ENCODE assay signal across 8 mouse cellular contexts in genomic region chr6:141797837-141798236, GRCm38 (mm10). TPM values are rescaled to one million over a fixed set of nuclear protein-coding genes. Genes with fewer than 3 reads are reported as not detected.
DNase-seq lines count a peak whose midpoint lies in the region; ATAC-seq and TF ChIP-seq lines count a peak whose summit lies in the region.

No protein-coding gene starts in this region.

- intact Hi-C loops in heart, postnatal 25 days (cut with DNase I) = no loop called here

- no peak overlapping the region for H3K4me2 ChIP-seq in heart, embryonic 11.5 days
- no peak overlapping the region for H3K4me2 ChIP-seq in kidney, embryonic 16.5 days (replicated peaks; ENCODE audit: low read depth, low read length)
- H3K4me2 ChIP-seq in liver, postnatal 0 days (ENCODE audit: low read depth, low read length) = no peak overlapping the region

- no peaks in the 10 kb centered on the region for H3K27me3 ChIP-seq in heart, embryonic 11.5 days (ENCODE audit: control insufficient read depth, insufficient read depth, low read length)
- no peaks in the 10 kb centered on the region for H3K27me3 ChIP-seq in kidney, embryonic 16.5 days (ENCODE audit: insufficient read depth, low read length)
- H3K27me3 ChIP-seq in liver, postnatal 0 days (ENCODE audit: insufficient read depth, low read length) = no peaks in the 10 kb centered on the region

- no peak overlapping the region for H3K27ac ChIP-seq in heart, embryonic 11.5 days (ENCODE audit: low read depth, low read length)
- H3K27ac ChIP-seq in kidney, embryonic 16.5 days (ENCODE audit: low read length) = no peak overlapping the region
- no peak overlapping the region for H3K27ac ChIP-seq in liver, postnatal 0 days (ENCODE audit: low read depth)

- H3K4me1 ChIP-seq in heart, embryonic 11.5 days (ENCODE audit: control insufficient read depth, insufficient read depth, low read length) = no peaks in the 10 kb centered on the region
- no peaks in the 10 kb centered on the region for H3K4me1 ChIP-seq in kidney, embryonic 16.5 days (ENCODE audit: insufficient read depth, low read length)
- H3K4me1 ChIP-seq in liver, postnatal 0 days (ENCODE audit: insufficient read depth) = no peaks in the 10 kb centered on the region

- TF ChIP-seq EP300 in liver, postnatal 0 days (IDR thresholded peaks at IDR 0.05; ENCODE audit: low read depth) = no peak

- TF ChIP-seq CTCF in liver, postnatal 0 days (IDR thresholded peaks at IDR 0.05; ENCODE audit: low read depth) = peak; percentile 68

- H3K9me3 ChIP-seq in heart, embryonic 11.5 days (replicated peaks; ENCODE audit: control insufficient read depth, low read length) = no peaks in the 10 kb centered on the region
- H3K9me3 ChIP-seq in kidney, embryonic 16.5 days (ENCODE audit: low read length) = no peaks in the 10 kb centered on the region
- no peaks in the 10 kb centered on the region for H3K9me3 ChIP-seq in liver, postnatal 0 days (ENCODE audit: low read length)

- H3K36me3 ChIP-seq in heart, embryonic 11.5 days (ENCODE audit: control insufficient read depth, insufficient read depth, low read length) = no peaks in the 10 kb centered on the region
- no peaks in the 10 kb centered on the region for H3K36me3 ChIP-seq in kidney, embryonic 16.5 days (ENCODE audit: insufficient read depth, low read length)
- no peaks in the 10 kb centered on the region for H3K36me3 ChIP-seq in liver, postnatal 0 days (replicated peaks; ENCODE audit: insufficient read depth, low read length)

- 0 out of 2 replicates have a peak, but pooled peaks have one; percentile 46 for ATAC-seq in heart, embryonic 11.5 days (replicated peaks; ENCODE audit: insufficient number of reproducible peaks, low FRiP score, low TSS enrichment)
- ATAC-seq in kidney, embryonic 16.5 days (ENCODE audit: low FRiP score, low TSS enrichment) = peak; percentile 86; the same call in 1 of the 2 replicates
- ATAC-seq in liver, postnatal 0 days = peak; percentile 23; the same call in 1 of the 2 replicates

- DNase-seq in heart, postnatal 25 days (ENCODE audit: low spot score) = no peak
- peak; percentile 6 for DNase-seq in brain, embryonic 18.5 days (ENCODE audit: low read depth, low spot score)
- DNase-seq in frontal cortex, postnatal 36 days (ENCODE audit: low spot score in 2 of 2) = peak; percentile 5 to 29
- DNase-seq in liver, postnatal 0 days = peak; percentile 20
- peak; percentile 42 for DNase-seq in right cerebral cortex, adult 18-20 months
- DNase-seq in gastrocnemius, postnatal 4 days (ENCODE audit: low spot score in 2 of 2) = no peak

- H3K4me3 ChIP-seq in heart, embryonic 11.5 days (ENCODE audit: low read depth, low read length) = no peak overlapping the region
- H3K4me3 ChIP-seq in kidney, embryonic 16.5 days (ENCODE audit: low read length) = no peak overlapping the region
- no peak overlapping the region for H3K4me3 ChIP-seq in liver, postnatal 0 days (ENCODE audit: low read depth, low read length)

- no peak overlapping the region for H3K9ac ChIP-seq in heart, embryonic 11.5 days (ENCODE audit: low read depth, low read length)
- H3K9ac ChIP-seq in kidney, embryonic 16.5 days (replicated peaks; ENCODE audit: low read length) = no peak overlapping the region
- H3K9ac ChIP-seq in liver, postnatal 0 days (replicated peaks) = no peak overlapping the region

- 11% methylated on average over 1 of the region's 1 CpGs for WGBS in heart, embryonic 11.5 days (ENCODE audit: insufficient replicate concordance)
- WGBS in kidney, embryonic 16.5 days = 32% methylated on average over 1 of the region's 1 CpGs
- WGBS in liver, postnatal 0 days (ENCODE audit: insufficient replicate concordance) = 8% methylated on average over 1 of the region's 1 CpGs

RNA-seq across cellular contexts. Expression of gene Gm5724, which starts 24.2 kb away (rescaled TPM):
- polyA plus RNA-seq in heart, embryonic 11.5 days (2014; fragmentation: Nextera tagmentation; extraction: Ambion mirVana) = not detected in 2 replicates
- total RNA-seq in heart, postnatal 25 days (2021) = not detected
- not detected in 2 replicates for polyA plus RNA-seq in kidney, embryonic 16.5 days (2015; fragmentation: Nextera tagmentation; extraction: Ambion mirVana)
- not detected in 2 replicates for polyA plus RNA-seq in liver, postnatal 0 days (2015; fragmentation: Nextera tagmentation; extraction: Ambion mirVana)
- total RNA-seq in gastrocnemius, postnatal 4 days (2021) = not detected

RNA-seq across cellular contexts. Expression of gene Slco1a4, which starts 58.2 kb away (rescaled TPM):
- not detected in 2 replicates for polyA plus RNA-seq in heart, embryonic 11.5 days (2014; fragmentation: Nextera tagmentation; extraction: Ambion mirVana)
- total RNA-seq in heart, postnatal 25 days (2021) = under 1 TPM; 0.42 to 0.49 TPM
- polyA plus RNA-seq in kidney, embryonic 16.5 days (2015; fragmentation: Nextera tagmentation; extraction: Ambion mirVana) = 4.9 and 5.1 TPM in 2 replicates
- polyA plus RNA-seq in liver, postnatal 0 days (2015; fragmentation: Nextera tagmentation; extraction: Ambion mirVana) = 0.32 and 0.52 TPM in 2 replicates
- under 1 TPM; 0.21 to 0.32 TPM for total RNA-seq in gastrocnemius, postnatal 4 days (2021)

Comparison
In these comparisons a context has a peak if more than half of its experiments do, and no peak if none do; other contexts are left out.
1. ATAC-seq: peak in every context shown above with its lines; median percentile 86 in kidney, embryonic 16.5 days; 46 in heart, embryonic 11.5 days; 23 in liver, postnatal 0 days.
2. DNase-seq: peak in brain, embryonic 18.5 days (single experiment), frontal cortex, postnatal 36 days (2 of 2), liver, postnatal 0 days (single experiment) and right cerebral cortex, adult 18-20 months (single experiment); none in heart, postnatal 25 days (single experiment) and gastrocnemius, postnatal 4 days (0 of 2).